Mouse (Mus musculus): ENCODE data around the gene Zbtb22. TPM values are rescaled to one million over a fixed set of nuclear protein-coding genes. Genes with fewer than 3 reads are reported as not detected.

Gene Zbtb22
- polyA plus RNA-seq, 1 experiment from 2014 or later: 11.4 TPM

DNA sequence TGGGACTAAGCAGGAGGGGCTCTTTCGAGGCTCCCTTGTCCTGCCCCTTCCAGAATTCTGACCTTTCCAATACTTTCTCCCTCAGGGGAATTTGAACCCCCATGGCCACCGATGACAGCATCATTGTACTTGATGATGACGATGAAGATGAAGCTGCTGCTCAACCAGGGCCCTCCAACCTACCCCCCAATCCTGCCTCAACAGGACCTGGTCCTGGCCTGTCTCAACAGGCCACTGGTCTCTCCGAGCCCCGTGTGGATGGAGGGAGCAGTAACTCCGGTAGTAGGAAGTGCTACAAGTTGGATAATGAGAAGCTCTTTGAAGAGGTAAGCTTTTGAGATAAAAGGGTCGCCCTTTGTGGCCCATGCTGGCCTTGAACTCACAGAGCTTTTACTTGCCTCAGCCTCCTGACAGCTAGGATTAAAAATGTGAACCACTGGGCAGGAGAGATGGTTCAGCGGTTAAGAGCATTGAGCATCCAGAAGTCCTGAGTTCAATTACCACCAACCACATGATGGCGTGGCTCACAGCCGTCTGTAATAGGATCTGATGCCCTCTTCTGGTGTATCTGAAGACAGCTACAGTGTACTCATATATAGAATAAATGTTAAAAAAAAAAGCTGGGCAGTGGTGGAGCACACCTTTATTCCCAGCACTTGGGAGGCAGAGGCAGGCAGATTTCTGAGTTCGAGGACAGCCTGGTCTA, 5.2 kb upstream of the Zbtb22 start:
- H3K36me3 ChIP-seq (replicated peaks; ENCODE audit: control insufficient read depth, insufficient read depth): peaks cover 38% of the 10 kb centered on the region
- peaks cover 8% of the 10 kb centered on the region for H3K4me1 ChIP-seq (replicated peaks; ENCODE audit: control insufficient read depth, insufficient read depth, low read length)
- peak overlapping the region; percentile 88; the same call in 1 of the 2 replicates for H3K27ac ChIP-seq
- peak overlapping the region; percentile 95 for H3K9ac ChIP-seq
- WGBS: 58% methylated on average over 11 of the region's 11 CpGs
- DNase-seq (ENCODE audit: low spot score) (no peak), ATAC-seq (ENCODE audit: low FRiP score) (no peak)
- H3K4me3 ChIP-seq (replicated peaks; ENCODE audit: low read length): peak overlapping the region; percentile 86
- no peaks in the 10 kb centered on the region for H3K9me3 ChIP-seq (ENCODE audit: control insufficient read depth, low read length)
- H3K4me2 ChIP-seq (replicated peaks): peak overlapping the region; percentile 98
- no peaks in the 10 kb centered on the region for H3K27me3 ChIP-seq (ENCODE audit: control insufficient read depth, insufficient read depth, low read length)

DNA sequence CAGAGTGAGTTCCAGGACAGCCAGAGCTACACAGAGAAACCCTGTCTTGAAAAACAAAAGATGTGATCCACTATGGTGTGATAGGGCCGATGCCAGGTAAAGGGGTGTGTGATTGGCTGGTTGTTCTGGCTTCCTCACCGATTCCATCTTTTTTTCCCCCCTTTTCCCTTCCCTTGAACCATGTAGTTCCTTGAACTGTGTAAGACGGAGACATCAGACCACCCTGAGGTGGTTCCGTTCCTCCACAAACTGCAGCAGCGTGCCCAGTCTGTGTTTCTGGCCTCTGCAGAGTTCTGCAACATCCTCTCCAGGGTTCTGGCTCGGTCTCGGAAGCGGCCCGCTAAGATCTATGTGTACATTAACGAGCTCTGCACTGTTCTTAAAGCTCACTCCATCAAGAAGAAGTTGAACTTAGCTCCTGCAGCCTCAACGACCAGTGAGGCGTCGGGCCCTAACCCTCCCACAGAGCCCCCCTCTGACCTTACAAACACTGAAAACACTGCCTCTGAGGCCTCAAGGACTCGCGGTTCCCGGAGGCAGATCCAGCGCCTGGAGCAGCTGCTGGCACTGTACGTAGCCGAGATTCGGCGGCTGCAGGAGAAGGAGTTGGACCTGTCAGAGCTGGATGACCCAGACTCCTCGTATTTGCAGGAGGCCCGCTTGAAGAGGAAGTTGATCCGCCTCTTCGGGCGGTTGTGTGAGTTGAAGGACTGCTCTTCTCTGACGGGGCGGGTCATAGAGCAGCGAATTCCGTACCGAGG, 4.5 kb upstream of the Zbtb22 start:
- no peaks in the 10 kb centered on the region for H3K9me3 ChIP-seq (ENCODE audit: control insufficient read depth, low read length)
- peaks cover 38% of the 10 kb centered on the region for H3K36me3 ChIP-seq (replicated peaks; ENCODE audit: control insufficient read depth, insufficient read depth)
- ATAC-seq (ENCODE audit: low FRiP score) (no peak), DNase-seq (ENCODE audit: low spot score) (no peak)
- no peaks in the 10 kb centered on the region for H3K27me3 ChIP-seq (ENCODE audit: control insufficient read depth, insufficient read depth, low read length)
- H3K27ac ChIP-seq: no peak overlapping the region
- H3K4me3 ChIP-seq (replicated peaks; ENCODE audit: low read length): no peak overlapping the region
- peaks cover 8% of the 10 kb centered on the region for H3K4me1 ChIP-seq (replicated peaks; ENCODE audit: control insufficient read depth, insufficient read depth, low read length)
- no peak overlapping the region; the same call in 1 of the 2 replicates for H3K4me2 ChIP-seq (replicated peaks)
- no peak overlapping the region for H3K9ac ChIP-seq
- WGBS: 93% methylated on average over 31 of the region's 31 CpGs

DNA sequence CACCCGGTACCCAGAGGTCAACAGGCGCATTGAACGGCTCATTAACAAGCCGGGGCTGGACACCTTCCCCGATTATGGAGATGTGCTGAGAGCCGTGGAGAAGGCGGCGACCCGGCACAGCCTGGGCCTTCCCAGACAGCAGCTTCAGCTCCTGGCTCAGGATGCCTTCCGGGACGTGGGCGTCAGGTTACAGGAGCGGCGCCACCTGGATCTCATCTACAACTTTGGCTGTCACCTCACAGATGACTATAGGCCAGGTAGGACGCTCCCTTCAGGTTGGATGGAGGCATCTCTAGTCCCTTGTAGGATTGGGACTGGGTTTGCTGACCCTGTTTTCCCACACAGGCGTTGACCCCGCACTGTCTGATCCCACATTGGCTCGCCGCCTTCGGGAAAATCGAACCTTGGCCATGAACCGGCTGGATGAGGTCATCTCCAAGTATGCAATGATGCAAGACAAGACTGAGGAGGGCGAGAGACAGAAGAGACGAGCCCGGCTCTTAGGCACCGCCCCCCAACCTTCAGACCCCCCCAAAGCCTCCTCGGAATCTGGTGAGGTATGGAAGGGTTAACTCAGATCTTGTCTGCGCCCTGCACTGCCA, 3.8 kb upstream of the Zbtb22 start:
- Histone ChIP-seq H3K9me3 (ENCODE audit: control insufficient read depth, low read length) (no peaks in the 10 kb centered on the region), H3K27ac (no peak overlapping the region), H3K9ac (no peak overlapping the region), H3K27me3 (ENCODE audit: control insufficient read depth, insufficient read depth, low read length) (no peaks in the 10 kb centered on the region), H3K4me3 (replicated peaks; ENCODE audit: low read length) (no peak overlapping the region), H3K36me3 (replicated peaks; ENCODE audit: control insufficient read depth, insufficient read depth) (peaks cover 38% of the 10 kb centered on the region), H3K4me2 (replicated peaks) (no peak overlapping the region), H3K4me1 (replicated peaks; ENCODE audit: control insufficient read depth, insufficient read depth, low read length) (peaks cover 13% of the 10 kb centered on the region)
- WGBS: 92% methylated on average over 28 of the region's 28 CpGs
- ATAC-seq (ENCODE audit: low FRiP score) (no peak), DNase-seq (ENCODE audit: low spot score) (no peak)

DNA sequence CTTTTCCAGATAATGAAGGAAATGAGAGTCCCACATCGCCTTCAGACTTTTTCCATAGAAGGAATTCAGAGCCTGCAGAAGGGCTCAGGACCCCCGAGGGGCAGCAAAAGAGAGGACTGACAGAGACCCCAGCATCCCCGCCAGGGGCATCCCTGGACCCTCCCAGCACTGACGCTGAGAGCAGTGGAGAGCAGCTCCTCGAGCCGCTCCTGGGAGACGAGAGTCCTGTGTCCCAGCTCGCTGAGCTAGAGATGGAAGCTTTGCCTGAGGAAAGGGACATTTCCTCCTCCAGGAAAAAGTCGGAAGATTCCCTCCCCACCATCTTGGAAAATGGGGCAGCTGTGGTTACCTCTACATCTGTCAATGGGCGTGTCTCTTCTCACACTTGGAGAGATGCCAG, 2.4 kb upstream of the Zbtb22 start:
- Histone ChIP-seq H3K9ac (no peak overlapping the region), H3K36me3 (replicated peaks; ENCODE audit: control insufficient read depth, insufficient read depth) (peaks cover 38% of the 10 kb centered on the region), H3K27ac (no peak overlapping the region), H3K4me1 (replicated peaks; ENCODE audit: control insufficient read depth, insufficient read depth, low read length) (peaks cover 14% of the 10 kb centered on the region), H3K4me3 (replicated peaks; ENCODE audit: low read length) (no peak overlapping the region), H3K4me2 (replicated peaks) (no peak overlapping the region), H3K27me3 (ENCODE audit: control insufficient read depth, insufficient read depth, low read length) (no peaks in the 10 kb centered on the region), H3K9me3 (ENCODE audit: control insufficient read depth, low read length) (no peaks in the 10 kb centered on the region)
- DNase-seq (ENCODE audit: low spot score): no peak
- 90% methylated on average over 10 of the region's 10 CpGs for WGBS
- no peak for ATAC-seq (ENCODE audit: low FRiP score)

DNA sequence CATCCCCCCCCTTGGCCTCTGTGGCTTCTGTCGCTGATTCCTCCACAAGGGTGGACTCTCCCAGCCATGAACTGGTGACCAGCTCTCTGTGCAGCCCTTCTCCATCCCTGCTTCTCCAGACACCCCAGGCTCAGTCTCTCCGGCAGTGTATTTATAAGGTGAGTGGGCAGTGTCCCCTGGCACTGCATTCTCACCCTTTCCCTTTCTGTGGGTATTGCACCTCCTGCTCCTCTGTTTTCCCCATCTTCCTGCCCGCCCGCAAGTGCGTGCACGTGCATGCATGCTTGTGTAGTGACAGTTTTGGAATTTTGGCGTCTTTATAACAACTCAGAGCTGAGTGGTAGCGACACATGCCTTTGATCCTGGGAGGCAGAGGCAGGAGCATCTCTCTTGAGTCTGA, 1.8 kb upstream of the Zbtb22 start:
- WGBS: 97% methylated on average over 8 of the region's 8 CpGs
- H3K36me3 ChIP-seq (replicated peaks; ENCODE audit: control insufficient read depth, insufficient read depth): peaks cover 42% of the 10 kb centered on the region
- H3K9ac ChIP-seq: no peak overlapping the region
- no peak for DNase-seq (ENCODE audit: low spot score)
- peaks cover 14% of the 10 kb centered on the region for H3K4me1 ChIP-seq (replicated peaks; ENCODE audit: control insufficient read depth, insufficient read depth, low read length)
- H3K27ac ChIP-seq: no peak overlapping the region
- no peak overlapping the region for H3K4me3 ChIP-seq (replicated peaks; ENCODE audit: low read length)
- ATAC-seq (ENCODE audit: low FRiP score): no peak
- H3K4me2 ChIP-seq (replicated peaks): no peak overlapping the region
- no peaks in the 10 kb centered on the region for H3K27me3 ChIP-seq (ENCODE audit: control insufficient read depth, insufficient read depth, low read length)
- no peaks in the 10 kb centered on the region for H3K9me3 ChIP-seq (ENCODE audit: control insufficient read depth, low read length)

DNA sequence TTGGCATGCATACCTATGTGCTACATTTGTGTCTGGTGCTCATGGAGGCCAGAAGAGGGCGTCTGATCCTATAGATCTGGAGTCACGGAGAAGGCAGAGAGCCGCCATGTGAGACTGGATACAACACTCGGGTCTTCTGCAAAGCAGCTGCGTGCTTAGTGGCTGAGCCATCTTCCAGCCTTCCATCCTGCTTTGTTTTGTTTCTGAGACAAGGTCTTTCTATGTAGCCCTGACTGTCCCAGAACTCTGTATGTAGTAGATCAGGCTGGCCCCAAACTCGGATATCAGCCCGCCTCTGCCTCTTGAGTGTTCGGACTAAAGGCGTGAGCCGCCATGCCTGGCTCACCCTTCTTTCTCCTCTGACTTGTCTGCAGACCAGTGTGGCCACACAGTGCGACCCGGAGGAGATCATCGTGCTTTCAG, 724 bp upstream of the Zbtb22 start:
- Histone ChIP-seq H3K4me1 (replicated peaks; ENCODE audit: control insufficient read depth, insufficient read depth, low read length) (peaks cover 22% of the 10 kb centered on the region), H3K27ac (no peak overlapping the region), H3K4me3 (replicated peaks; ENCODE audit: low read length) (peak overlapping the region; percentile 51; the same call in 1 of the 2 replicates), H3K9me3 (ENCODE audit: control insufficient read depth, low read length) (no peaks in the 10 kb centered on the region), H3K36me3 (replicated peaks; ENCODE audit: control insufficient read depth, insufficient read depth) (peaks cover 42% of the 10 kb centered on the region), H3K9ac (no peak overlapping the region), H3K4me2 (replicated peaks) (peak overlapping the region; percentile 64; the same call in 1 of the 2 replicates), H3K27me3 (ENCODE audit: control insufficient read depth, insufficient read depth, low read length) (no peaks in the 10 kb centered on the region; the same call in 1 of the 2 replicates)
- ATAC-seq (ENCODE audit: low FRiP score) (no peak), DNase-seq (ENCODE audit: low spot score) (no peak)
- WGBS: 74% methylated on average over 13 of the region's 13 CpGs

DNA sequence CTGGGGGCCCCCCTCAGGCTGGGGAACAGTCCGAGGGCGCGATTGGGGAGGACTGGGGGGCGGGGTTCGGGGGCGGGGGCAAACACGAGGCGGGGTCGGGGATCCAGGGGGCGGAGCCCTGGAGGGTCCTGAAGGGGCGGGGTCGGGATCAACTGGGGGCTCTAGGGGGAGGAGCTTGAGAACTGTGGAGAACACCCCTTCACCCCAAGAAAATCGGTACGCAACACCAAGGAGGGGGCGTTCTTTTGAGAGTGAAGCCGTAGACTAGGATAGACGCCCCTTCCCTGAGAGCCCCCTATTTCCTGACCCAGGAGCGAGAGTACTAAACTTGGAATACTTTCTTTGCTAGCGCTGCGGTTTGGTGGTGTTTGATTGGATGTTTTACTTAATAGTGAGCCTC, 590 bp downstream of the Zbtb22 start:
- ATAC-seq (ENCODE audit: low FRiP score): peak; percentile 18
- Histone ChIP-seq H3K27me3 (ENCODE audit: control insufficient read depth, insufficient read depth, low read length) (no peaks in the 10 kb centered on the region; the same call in 1 of the 2 replicates), H3K9me3 (ENCODE audit: control insufficient read depth, low read length) (no peaks in the 10 kb centered on the region), H3K27ac (peak overlapping the region; percentile 82), H3K9ac (peak overlapping the region; percentile 61), H3K4me2 (replicated peaks) (peak overlapping the region; percentile 64), H3K4me1 (replicated peaks; ENCODE audit: control insufficient read depth, insufficient read depth, low read length) (peaks cover 23% of the 10 kb centered on the region), H3K4me3 (replicated peaks; ENCODE audit: low read length) (peak overlapping the region; percentile 51), H3K36me3 (replicated peaks; ENCODE audit: control insufficient read depth, insufficient read depth) (peaks cover 35% of the 10 kb centered on the region)
- peak; percentile 61 for DNase-seq (ENCODE audit: low spot score)
- 2% methylated on average over 16 of the region's 20 CpGs for WGBS

DNA sequence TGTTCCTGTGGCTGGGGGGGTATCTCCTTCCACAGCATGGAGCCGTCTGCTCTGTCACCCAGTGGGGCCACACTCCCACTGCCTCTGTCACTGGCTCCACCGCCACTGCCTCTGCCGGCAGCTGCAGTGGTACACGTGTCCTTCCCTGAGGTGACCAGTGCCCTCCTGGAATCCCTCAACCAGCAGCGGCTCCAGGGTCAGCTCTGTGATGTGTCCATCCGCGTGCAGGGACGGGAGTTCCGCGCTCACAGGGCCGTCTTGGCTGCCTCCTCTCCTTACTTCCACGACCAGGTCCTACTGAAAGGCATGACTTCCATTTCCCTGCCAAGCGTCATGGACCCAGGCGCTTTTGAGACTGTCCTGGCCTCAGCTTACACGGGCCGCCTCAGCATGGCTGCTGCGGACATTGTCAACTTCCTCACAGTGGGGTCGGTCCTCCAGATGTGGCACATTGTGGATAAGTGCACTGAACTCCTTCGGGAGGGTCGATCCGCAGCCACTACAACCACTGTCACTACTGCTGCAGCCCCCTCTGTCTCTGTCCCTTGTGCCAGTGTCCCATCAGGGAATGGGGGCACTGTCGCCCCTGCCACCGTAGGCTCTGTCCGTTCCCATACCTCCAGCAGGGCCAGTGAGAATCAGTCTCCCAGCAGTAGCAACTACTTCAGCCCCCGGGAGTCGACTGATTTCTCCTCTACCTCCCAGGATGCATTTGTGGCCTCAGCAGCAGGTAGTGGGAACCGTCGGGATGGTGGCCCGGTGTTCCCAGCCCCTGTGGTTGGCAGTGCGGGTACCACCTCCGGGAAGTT, 1.3 kb downstream of the Zbtb22 start:
- ATAC-seq (ENCODE audit: low FRiP score) (no peak), DNase-seq (ENCODE audit: low spot score) (no peak)
- no peaks in the 10 kb centered on the region; the same call in 1 of the 2 replicates for H3K27me3 ChIP-seq (ENCODE audit: control insufficient read depth, insufficient read depth, low read length)
- peak overlapping the region; percentile 51 for H3K4me3 ChIP-seq (replicated peaks; ENCODE audit: low read length)
- peaks cover 23% of the 10 kb centered on the region for H3K4me1 ChIP-seq (replicated peaks; ENCODE audit: control insufficient read depth, insufficient read depth, low read length)
- H3K4me2 ChIP-seq (replicated peaks): peak overlapping the region; percentile 64
- H3K36me3 ChIP-seq (replicated peaks; ENCODE audit: control insufficient read depth, insufficient read depth): peaks cover 27% of the 10 kb centered on the region
- H3K27ac ChIP-seq: 0 out of 2 replicates have a peak overlapping the region, but pooled peaks have one; percentile 82
- WGBS: 76% methylated on average over 31 of the region's 31 CpGs
- H3K9ac ChIP-seq: peak overlapping the region; percentile 61
- H3K9me3 ChIP-seq (ENCODE audit: control insufficient read depth, low read length): no peaks in the 10 kb centered on the region

All from hindbrain, embryonic 14.5 days (tissue).